Mouse (Mus musculus): Measurements from ENCODE around the gene Ppp2r2c. TPM values are rescaled to one million over a fixed set of nuclear protein-coding genes. Genes with fewer than 3 reads are reported as not detected.

Gene Ppp2r2c
- total RNA-seq, 4 experiments from 2014 or later: 0.27 to 1.1 (median 0.37) TPM

GRCm38 (mm10) chr5:36869578-36870236 is 1.4 kb downstream of the Ppp2r2c start:
- no peak for DNase-seq (ENCODE audit: low spot score in 2 of 2)

DNA sequence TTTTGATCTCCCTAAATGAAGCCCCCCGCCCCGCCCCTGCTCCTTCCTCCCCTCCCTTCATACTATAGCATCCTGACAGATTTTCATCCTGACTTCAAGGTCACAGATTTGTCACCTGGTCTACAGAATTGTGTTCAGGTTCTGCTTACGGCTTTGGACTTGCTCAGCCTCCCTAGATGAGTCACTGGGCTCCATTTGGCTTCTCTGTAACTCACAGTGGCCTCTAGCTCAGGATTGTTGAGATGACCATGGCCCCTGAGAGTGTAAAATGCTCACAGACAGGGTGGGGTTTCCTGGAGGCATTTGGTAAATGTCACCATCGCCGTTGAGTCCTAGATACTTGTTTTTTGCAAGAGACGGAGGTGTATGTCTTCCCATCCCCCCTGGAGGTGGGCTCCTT is 2.6 kb downstream of the Ppp2r2c start:
- DNase-seq (ENCODE audit: low spot score in 2 of 2): no peak

GRCm38 (mm10) chr5:36875956-36876355 is 7.6 kb downstream of the Ppp2r2c start:
- DNase-seq (ENCODE audit: low spot score in 2 of 2): no peak

DNA sequence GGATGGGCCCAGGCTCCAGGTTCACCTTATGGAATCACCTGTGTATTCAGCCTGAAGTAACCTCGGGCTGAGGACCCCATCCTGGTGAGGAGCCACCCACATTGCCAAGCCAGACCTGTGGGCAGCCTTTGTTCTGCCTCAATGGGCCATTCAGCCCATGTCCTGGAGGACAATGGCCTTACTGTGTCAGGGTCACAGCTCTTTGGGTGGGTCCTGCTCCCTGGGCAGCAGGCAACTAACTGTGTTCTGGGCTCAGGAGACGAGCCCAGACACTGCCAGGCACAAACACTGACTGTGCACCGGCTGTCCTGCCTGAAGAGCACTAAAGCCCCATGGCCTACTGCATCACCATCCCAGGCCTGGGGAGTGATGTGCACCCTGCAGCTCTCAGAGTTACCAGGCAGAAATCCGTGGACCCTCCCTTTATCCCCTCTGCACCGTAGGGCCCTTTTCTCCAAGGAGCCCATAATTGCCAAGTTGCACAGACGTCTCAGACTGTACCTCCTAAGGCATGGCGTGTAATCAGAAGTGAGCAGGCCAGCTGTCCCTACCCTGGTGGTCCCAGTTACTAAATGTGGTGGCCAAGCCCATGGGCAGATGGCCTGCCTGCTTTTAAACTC is 8.6 kb downstream of the Ppp2r2c start:
- no peak for DNase-seq (ENCODE audit: low spot score in 2 of 2)

DNA sequence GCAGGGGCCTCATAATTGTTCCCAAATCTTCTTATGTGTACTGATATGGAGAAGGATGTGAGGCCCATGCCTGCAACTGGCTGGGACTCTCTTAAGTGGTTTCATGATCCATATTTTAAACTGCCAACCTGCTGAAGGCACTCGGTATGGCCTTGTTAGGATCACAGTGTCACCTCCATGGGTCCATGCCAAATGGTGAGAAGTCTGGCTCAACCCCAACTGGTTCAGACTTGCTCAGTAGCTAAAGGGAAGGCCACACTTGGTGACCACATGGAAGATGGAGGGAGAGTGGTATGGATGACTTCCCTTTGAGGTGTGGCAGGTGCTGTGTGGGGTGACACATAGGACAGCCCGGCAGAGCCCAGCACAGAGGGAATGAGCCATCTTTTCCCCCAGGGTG is 9.3 kb downstream of the Ppp2r2c start:
- no peak for DNase-seq (ENCODE audit: low spot score in 2 of 2)

DNA sequence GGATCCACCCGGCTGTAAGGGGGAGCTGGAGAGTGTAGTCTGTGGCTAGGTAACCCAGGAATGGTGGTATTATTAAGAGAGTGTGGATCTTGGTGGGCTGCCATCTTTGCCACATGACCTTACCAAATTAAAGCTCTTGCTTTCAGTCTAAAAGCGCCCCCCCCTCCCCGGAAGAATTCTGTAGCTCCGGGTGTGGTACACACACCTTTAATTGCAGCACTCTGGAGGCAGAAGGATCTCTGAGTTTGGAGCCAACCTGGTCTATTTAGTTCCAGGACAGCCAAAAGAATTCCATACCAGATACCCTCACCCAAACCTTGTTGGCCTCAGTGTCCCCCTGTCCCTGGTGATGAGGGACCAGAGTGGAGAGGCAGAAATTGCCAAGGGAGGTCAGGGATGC is 10.5 kb downstream of the Ppp2r2c start:
- no peak for DNase-seq (ENCODE audit: low spot score in 2 of 2)

DNA sequence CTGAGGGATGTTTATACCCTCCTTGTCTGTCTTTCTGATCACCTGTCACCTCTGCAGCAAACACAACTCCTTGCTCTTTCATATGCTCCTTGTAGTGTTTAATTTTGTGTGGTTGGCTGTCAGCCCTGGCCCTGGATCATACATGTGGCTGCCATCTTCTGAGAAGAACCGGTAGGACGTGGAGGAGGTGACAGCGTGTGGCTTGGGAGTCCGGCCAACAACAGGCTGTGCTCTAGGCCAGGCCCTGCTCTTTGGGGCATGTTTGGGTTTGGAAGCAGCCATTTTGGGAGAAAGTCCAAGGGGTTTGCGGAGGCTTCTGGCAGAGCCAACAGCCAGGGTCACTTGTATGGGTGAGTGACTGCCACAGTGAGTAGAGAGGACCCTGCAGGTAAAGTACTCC is 12.3 kb downstream of the Ppp2r2c start:
- DNase-seq (ENCODE audit: low spot score in 2 of 2): no peak

GRCm38 (mm10) chr5:36883516-36883915 is 15.2 kb downstream of the Ppp2r2c start:
- DNase-seq (ENCODE audit: low spot score in 2 of 2): no peak

- DNase-seq (ENCODE audit: low spot score in 2 of 2): no peak
Observed at GRCm38 (mm10) chr5:36885067-36885466, 16.8 kb downstream of the Ppp2r2c start.

GRCm38 (mm10) chr5:36885595-36885994 is 17.3 kb downstream of the Ppp2r2c start:
- no peak for DNase-seq (ENCODE audit: low spot score in 2 of 2)

DNA sequence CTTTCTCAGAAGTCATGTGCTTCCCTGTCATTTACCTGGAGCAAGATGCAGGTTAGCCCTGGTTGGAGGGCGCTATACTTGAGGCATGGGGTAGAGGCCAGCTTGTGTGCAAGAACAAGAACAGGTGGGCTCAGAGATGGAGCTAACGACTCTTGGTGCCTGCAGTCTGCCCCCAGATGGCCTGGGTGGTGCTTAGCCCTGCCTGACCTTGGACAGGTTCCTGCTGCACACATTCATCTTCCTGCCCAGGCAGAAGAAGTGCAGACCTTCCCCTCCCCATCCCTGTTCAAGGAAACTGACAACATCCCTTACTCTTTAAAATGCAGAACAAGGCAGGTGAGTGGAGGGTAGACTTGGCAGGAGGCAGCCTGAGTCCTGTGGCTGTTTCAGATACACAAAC is 18.0 kb downstream of the Ppp2r2c start:
- DNase-seq (ENCODE audit: low spot score in 2 of 2): no peak

DNA sequence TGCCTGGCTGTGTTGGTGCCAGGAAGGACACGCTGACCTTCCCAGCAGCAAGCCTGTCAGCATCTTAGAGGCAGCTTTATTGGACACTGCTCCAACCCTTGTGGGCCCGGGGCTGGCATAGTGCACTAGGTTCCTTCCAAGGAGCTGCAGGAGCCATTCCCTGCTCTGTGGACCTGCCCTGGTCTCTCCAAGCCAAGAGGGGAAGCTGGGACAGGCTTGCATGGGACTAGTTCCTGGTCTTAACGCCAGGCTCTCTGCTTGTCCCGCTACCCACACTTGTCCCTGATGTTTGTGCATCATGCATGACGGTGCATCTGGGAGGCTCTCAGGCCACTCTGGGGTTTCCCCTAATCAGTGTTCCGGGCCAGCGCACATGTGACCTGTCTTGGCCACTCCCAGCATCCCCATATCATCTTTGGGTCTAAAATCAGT is 18.6 kb downstream of the Ppp2r2c start:
- no peak for DNase-seq (ENCODE audit: low spot score in 2 of 2)

DNA sequence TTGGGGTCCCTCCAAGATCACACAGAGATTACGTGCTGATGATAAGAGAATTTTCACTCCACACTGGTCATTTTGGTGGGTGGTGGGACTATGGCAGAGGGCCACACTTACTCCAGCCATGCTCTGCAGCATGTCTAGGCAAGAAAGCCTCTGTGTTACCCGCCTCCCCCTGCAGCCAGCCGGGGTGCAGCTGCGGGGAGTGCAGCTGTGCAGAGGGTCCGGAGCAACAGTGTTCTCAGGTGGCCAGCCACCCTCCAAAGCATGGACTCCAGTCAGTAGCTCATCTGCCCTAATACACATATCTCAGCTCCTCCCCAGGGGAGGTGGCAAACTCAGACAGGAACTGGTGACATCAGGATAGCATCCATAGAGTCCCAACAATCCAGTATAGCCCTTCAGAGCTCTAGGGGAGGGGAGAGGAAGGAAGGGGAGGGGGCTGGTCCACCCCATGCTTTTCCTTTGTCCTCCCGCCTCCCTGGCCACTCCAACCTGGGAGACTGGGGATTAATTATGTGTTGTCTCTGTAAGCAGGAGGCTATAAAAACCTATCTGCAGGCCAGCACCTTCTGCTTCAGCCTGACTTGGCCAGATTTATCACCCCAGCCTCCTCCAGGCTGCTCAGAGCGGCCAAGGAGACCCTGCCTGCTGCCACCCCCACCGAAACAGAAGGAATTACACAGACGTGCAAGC is 19.1 kb downstream of the Ppp2r2c start:
- DNase-seq (ENCODE audit: low spot score in 2 of 2): no peak

- DNase-seq (ENCODE audit: low spot score in 2 of 2): no peak
Observed at GRCm38 (mm10) chr5:36888501-36888900, 20.2 kb downstream of the Ppp2r2c start.

- no peak for DNase-seq (ENCODE audit: low spot score in 2 of 2)
Observed at GRCm38 (mm10) chr5:36888911-36889310, 20.6 kb downstream of the Ppp2r2c start.

DNA sequence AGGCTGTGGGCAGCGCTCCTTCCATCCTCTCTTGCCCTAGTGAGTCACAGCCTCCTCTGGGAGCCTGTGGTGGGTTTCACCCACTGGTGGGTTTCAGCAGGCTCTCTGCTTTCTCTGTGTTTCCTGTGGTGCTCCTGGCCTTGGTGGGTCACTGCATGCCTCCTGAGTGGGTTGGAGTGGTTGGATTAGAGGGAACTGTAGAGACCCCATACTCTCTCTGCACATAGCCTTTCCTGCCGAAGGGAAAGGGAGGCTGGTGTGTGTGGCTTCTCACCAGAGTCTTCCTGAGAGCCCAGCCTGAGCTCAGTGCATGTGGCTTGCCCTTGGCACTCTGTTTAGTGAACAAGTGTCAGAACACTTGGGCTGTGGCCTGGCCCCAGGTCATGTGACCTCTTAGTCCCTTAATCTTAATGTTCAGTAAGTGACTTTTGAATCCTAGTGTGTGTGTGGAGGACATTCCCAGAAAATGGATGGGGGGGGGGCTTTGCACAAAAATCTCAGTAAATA is 21.1 kb downstream of the Ppp2r2c start:
- DNase-seq (ENCODE audit: low spot score in 2 of 2): no peak

DNA sequence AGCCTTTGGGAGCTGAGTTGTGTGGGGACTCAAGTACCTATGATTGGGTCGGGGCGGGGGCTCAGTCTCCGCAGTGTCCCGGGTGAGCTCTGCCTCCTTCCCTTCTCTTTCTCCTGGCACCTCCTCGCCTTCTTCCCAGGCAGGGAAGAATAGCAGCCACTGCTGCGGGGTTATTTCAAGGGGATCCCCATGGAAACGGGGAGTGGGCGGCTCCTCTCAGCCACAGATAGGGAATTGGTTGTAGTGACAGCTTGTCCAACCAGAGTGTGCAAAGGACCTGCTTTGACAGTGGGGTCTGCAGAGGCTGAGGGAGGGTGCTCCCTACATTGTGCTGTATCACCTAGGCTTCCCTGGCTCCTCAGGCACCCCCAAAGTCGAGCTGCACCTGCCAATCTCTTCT is 22.5 kb downstream of the Ppp2r2c start:
- DNase-seq (ENCODE audit: low spot score in 2 of 2): no peak

DNA sequence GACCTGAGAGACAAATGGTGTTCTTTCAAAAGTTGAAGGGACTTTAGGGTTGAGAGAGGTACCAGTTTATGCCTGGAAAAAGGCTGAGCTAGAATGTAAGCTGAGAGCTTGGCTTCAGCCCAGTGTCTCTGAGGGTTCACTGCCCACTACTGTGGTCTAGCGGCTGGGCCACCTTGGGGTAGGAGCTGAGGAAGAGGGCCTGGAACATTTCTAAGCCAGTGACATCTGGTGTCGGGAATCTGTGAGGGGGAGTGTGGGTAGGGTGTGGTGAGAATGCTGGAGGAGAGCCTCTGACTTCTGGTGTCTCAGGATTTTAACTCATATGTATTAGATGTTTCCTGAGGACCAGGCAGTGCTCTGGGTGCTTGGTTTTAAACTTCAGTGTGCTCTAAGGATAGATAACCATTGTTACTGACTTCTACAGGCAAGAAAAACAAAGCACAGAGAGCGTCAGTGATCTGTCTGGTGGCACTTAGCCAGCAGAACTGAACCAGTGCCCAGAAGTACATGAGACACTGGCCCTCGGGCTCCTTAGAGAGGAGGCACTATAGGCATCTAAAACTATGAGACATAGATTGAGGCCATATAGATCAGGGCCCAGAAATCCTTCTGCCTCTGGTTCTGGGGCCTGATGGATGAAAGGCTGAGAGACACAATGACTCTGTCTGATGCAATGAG is 23.6 kb downstream of the Ppp2r2c start:
- no peak for DNase-seq (ENCODE audit: low spot score in 2 of 2)

- no peak for DNase-seq (ENCODE audit: low spot score in 2 of 2)
Observed at GRCm38 (mm10) chr5:36893263-36893662, 24.9 kb downstream of the Ppp2r2c start.

DNA sequence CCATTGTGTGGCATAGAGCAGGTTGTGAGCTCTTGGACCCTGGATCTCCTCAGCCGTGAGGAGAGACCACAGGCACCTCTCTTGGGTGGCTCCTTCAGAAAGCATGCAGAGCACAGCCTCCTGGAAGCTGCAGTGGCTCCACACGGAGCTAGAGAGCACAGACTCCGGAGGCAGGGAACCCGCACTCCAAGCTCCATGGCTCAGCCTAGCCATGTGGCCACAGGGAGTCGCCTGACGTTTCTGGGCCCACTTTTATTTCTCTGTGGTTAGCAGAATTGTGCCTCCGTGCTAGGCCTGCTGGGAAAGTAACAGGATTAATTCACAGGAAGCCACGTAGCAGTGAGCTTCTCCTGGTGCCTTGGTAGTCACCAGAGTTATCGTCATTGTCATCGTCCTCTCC is 25.8 kb downstream of the Ppp2r2c start:
- no peak for DNase-seq (ENCODE audit: low spot score in 2 of 2)

DNA sequence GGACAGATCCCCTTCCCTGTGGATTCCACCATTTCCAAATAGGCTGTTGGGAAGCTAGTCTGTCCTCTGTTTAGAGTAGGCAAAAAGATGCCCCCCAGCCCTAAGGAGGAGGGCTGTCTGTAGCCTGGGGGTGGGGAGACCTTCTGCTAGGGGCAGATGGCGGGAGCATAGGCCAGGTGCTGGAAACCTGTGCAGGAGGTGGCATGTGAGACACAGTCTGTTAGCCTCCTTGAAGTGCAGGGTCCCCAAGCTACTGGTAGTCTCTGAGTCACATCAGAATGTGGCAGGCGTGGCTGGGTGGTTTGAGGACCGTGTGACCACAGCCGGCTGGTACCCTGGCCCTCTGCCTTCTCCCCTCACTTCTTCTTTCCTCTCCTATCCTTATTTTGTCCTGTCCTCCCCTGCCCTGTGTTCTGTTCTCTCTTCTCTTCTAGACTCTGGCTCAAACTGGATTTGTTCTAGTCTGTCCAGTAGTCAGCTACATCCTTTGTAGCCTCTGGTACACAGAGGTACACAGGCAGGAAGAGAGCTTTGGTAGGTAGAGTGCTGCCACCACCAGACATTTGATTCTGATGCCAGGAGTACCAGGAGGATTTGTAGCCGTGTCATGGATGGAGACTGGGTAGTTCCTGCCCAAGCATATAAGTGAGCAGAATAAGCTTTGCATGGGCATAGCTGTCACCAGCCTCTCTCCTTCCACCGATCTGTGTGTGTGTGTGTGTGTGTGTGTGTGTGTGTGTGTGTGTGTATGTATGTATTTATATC is 26.5 kb downstream of the Ppp2r2c start:
- no peak for DNase-seq (ENCODE audit: low spot score in 2 of 2)

Measured in gastrocnemius, adult 8-10 months (tissue).